Mouse (Mus musculus) megakaryocyte, embryonic 14.5 days (primary cell): ENCODE measurements around the gene Ino80d.

Experiments used
- FLI1 ChIP-seq: IDR thresholded peaks from 2 replicates; pipeline ENCODE4 v1.6.1; 2012; ENCODE audit warnings: low read length, inconsistent platforms, mixed read lengths
- GATA1 ChIP-seq: IDR thresholded peaks from 3 replicates; pipeline ENCODE4 v1.6.1; 2012; ENCODE audit warnings: mixed read lengths, low read length, inconsistent platforms, borderline replicate concordance

DNA sequence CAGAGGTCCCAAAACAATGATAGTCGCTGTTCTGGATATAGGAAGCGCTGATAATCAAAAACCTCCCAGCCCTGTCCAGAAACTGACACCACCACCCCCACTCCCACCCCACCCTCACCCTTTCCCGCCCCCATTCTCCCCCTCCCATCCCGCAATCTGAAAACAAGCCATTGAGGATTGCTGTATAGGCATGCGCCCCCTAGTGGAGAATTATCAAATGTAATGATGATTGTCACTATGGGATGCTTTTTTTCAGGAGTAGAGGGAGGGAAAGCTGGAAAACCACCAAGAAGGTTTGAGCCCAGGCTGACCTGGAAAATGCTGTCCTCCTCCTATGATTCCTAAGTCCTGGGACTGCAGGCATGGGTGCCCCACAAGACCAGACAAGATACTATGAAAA, 147.6 kb downstream of the Ino80d start:
- no peak for TF ChIP-seq GATA1
- TF ChIP-seq FLI1 = no peak
